Mouse (Mus musculus): ENCODE measurements around the gene Lin7c. TPM values are rescaled to one million over a fixed set of nuclear protein-coding genes. Genes with fewer than 3 reads are reported as not detected.
A peak's percentile ranks its signal among the peaks of the same experiment; 100 is the strongest.

Gene Lin7c
- polyA plus RNA-seq, 1 experiment from 2014 or later = 61.9 TPM

- no peak for ATAC-seq
- no peaks in the 10 kb centered on the region; the same call in 1 of the 2 replicates for H3K9me3 ChIP-seq (ENCODE audit: control insufficient read depth, low read length)
- WGBS = 86% methylated on average over 12 of the region's 12 CpGs
- no peaks in the 10 kb centered on the region for H3K36me3 ChIP-seq (ENCODE audit: control insufficient read depth, insufficient read depth, low read length)
- peaks cover 8% of the 10 kb centered on the region for H3K4me1 ChIP-seq (ENCODE audit: control insufficient read depth, insufficient read depth, low read length)
- no peak overlapping the region for H3K4me2 ChIP-seq (ENCODE audit: low read depth, low read length)
- H3K9ac ChIP-seq (ENCODE audit: low read depth, low read length) = no peak overlapping the region
- no peaks in the 10 kb centered on the region for H3K27me3 ChIP-seq (replicated peaks; ENCODE audit: control insufficient read depth, insufficient read depth, low read length)
- no peak overlapping the region for H3K27ac ChIP-seq (ENCODE audit: low read length)
- no peak overlapping the region for H3K4me3 ChIP-seq (ENCODE audit: low read length)
These were observed 22.1 kb downstream of the Lin7c start for GRCm38 (mm10) chr2:109912766-109913165.

- no peaks in the 10 kb centered on the region for H3K36me3 ChIP-seq (ENCODE audit: control insufficient read depth, insufficient read depth, low read length)
- no peaks in the 10 kb centered on the region; the same call in 1 of the 2 replicates for H3K9me3 ChIP-seq (ENCODE audit: control insufficient read depth, low read length)
- peaks cover 8% of the 10 kb centered on the region for H3K4me1 ChIP-seq (ENCODE audit: control insufficient read depth, insufficient read depth, low read length)
- no peak overlapping the region for H3K27ac ChIP-seq (ENCODE audit: low read length)
- 63% methylated on average over 8 of the region's 8 CpGs for WGBS
- no peak overlapping the region for H3K4me3 ChIP-seq (ENCODE audit: low read length)
- no peak overlapping the region for H3K9ac ChIP-seq (ENCODE audit: low read depth, low read length)
- no peaks in the 10 kb centered on the region for H3K27me3 ChIP-seq (replicated peaks; ENCODE audit: control insufficient read depth, insufficient read depth, low read length)
- ATAC-seq = no peak
- H3K4me2 ChIP-seq (ENCODE audit: low read depth, low read length) = no peak overlapping the region
These were observed 22.6 kb downstream of the Lin7c start for GRCm38 (mm10) chr2:109913241-109913640.

DNA sequence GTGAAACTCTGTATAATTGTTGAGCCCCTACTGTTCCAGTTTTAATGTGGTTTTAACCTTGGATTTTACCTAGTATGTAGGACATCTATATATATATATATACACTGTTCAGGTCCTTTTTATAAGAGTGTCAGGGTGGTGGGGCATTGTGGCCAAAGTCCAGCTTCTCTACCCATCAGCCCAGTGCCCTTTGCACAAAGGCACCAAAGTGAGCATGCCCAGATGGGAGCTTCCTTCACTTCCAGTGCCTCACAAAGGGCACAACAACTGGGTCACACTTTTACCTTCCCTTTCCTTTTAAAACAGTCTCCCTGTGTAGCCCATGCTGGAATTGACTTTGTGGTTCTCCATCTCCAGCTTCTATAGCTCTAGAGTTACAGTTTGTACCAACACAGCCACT lies 23.9 kb downstream of the Lin7c start:
- peaks cover 18% of the 10 kb centered on the region for H3K4me1 ChIP-seq (ENCODE audit: control insufficient read depth, insufficient read depth, low read length)
- H3K36me3 ChIP-seq (ENCODE audit: control insufficient read depth, insufficient read depth, low read length) = no peaks in the 10 kb centered on the region
- H3K27me3 ChIP-seq (replicated peaks; ENCODE audit: control insufficient read depth, insufficient read depth, low read length) = no peaks in the 10 kb centered on the region
- no peak overlapping the region for H3K9ac ChIP-seq (ENCODE audit: low read depth, low read length)
- peak overlapping the region; percentile 9; the same call in 1 of the 2 replicates for H3K4me2 ChIP-seq (ENCODE audit: low read depth, low read length)
- no peak overlapping the region for H3K27ac ChIP-seq (ENCODE audit: low read length)
- ATAC-seq = no peak
- H3K9me3 ChIP-seq (ENCODE audit: control insufficient read depth, low read length) = no peaks in the 10 kb centered on the region; the same call in 1 of the 2 replicates
- no peak overlapping the region for H3K4me3 ChIP-seq (ENCODE audit: low read length)

DNA sequence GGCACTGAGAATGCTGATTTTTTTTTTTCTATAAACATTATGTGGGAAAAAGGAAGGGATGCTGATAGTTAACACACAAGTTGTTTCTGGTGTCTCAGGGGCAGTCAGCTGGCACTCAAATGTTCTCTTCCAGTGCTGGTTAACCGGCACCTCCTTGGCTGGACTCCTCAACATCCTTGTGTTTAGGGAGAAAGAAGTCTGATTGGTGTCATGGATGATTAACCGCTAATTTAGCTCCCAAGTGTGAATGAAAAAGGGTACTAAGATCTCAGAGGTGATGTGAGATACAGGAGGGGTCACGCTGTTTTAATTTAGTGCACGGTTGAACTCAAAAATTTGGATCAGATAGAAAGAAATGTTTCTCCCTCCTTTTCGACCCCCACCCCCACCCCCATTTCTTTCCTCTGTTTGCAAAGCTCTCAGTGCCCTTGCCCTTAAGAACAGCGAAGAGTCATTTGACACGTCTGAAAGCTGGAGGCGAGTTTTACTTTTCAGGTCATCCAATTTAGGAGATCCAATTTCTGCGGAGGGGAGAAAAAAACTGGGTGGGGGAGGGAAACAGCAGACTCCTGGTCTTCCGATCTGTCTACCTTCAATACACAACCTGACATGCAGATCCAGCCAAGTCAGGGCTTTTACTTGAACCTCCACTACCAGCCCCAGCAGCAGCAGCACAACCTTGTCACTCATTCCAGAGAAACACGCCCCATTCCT lies 26.3 kb downstream of the Lin7c start:
- Histone ChIP-seq H3K4me1 (ENCODE audit: control insufficient read depth, insufficient read depth, low read length) (peaks cover 28% of the 10 kb centered on the region), H3K4me3 (ENCODE audit: low read length) (peak overlapping the region; percentile 40), H3K27me3 (replicated peaks; ENCODE audit: control insufficient read depth, insufficient read depth, low read length) (no peaks in the 10 kb centered on the region), H3K9me3 (ENCODE audit: control insufficient read depth, low read length) (no peaks in the 10 kb centered on the region), H3K36me3 (ENCODE audit: control insufficient read depth, insufficient read depth, low read length) (no peaks in the 10 kb centered on the region), H3K4me2 (ENCODE audit: low read depth, low read length) (peak overlapping the region; percentile 57), H3K27ac (ENCODE audit: low read length) (peak overlapping the region; percentile 54; the same call in 1 of the 2 replicates), H3K9ac (ENCODE audit: low read depth, low read length) (peak overlapping the region; percentile 57)
- 8% methylated on average over 11 of the region's 11 CpGs for WGBS
- ATAC-seq = peak; percentile 10; the same call in 1 of the 2 replicates

- no peaks in the 10 kb centered on the region for H3K9me3 ChIP-seq (ENCODE audit: control insufficient read depth, low read length)
- no peaks in the 10 kb centered on the region for H3K27me3 ChIP-seq (replicated peaks; ENCODE audit: control insufficient read depth, insufficient read depth, low read length)
- ATAC-seq = peak; percentile 98
- peak within 1 kb of the TSS; percentile 92 for H3K4me3 ChIP-seq (ENCODE audit: low read length)
- peak within 1 kb of the TSS; percentile 97 for H3K9ac ChIP-seq (ENCODE audit: low read depth, low read length)
- H3K36me3 ChIP-seq (ENCODE audit: control insufficient read depth, insufficient read depth, low read length) = no peaks in the 10 kb centered on the region
- whole genome bisulfite sequencing = under 1% methylated on average over 98 of the region's 111 CpGs
- H3K4me1 ChIP-seq (ENCODE audit: control insufficient read depth, insufficient read depth, low read length) = peaks cover 28% of the 10 kb centered on the region
- H3K27ac ChIP-seq (ENCODE audit: low read length) = peak within 1 kb of the TSS; percentile 99
- peak within 1 kb of the TSS; percentile 69 for H3K4me2 ChIP-seq (ENCODE audit: low read depth, low read length)
These were observed 27.1 kb downstream of the Lin7c start, which contains the start of gene Lgr4 for GRCm38 (mm10) chr2:109917496-109918413. Lgr4 (plus strand) TSS chr2:109917647.

DNA sequence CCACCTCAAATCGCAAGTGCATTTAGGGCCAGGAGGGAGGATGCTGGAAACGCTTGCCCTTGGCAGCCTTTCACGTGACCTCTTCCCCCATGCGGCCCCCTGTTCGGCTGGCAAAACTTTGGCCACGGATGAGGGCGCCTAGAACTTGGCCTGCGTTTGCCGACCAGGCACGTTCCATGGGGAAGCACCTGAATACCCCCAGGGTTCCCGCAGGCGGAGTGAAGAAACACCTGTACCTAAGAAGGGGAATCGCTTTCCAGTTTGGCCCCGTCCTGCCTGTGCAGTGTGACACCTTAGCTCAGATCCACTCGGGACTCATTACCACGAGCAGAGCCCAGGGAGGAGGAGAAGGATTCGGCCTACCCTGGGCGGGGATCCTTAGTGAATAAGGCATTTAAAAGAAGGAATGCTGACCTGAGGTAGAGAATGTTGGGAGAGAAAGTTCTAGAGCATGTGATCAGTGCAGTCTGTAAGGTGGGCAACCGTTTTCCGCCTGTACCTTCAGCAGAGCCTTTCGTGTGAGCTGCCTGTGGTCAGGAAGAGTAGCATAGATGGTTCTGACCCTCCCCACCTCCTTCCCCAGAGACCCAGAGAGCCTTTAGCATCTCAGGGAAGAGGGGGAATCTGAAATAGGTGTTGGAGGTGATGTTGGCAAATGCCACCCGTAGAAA lies 28.1 kb downstream of the Lin7c start:
- Histone ChIP-seq H3K4me1 (ENCODE audit: control insufficient read depth, insufficient read depth, low read length) (peaks cover 33% of the 10 kb centered on the region), H3K4me2 (ENCODE audit: low read depth, low read length) (peak overlapping the region; percentile 69), H3K36me3 (ENCODE audit: control insufficient read depth, insufficient read depth, low read length) (no peaks in the 10 kb centered on the region), H3K4me3 (ENCODE audit: low read length) (peak overlapping the region; percentile 92), H3K27me3 (replicated peaks; ENCODE audit: control insufficient read depth, insufficient read depth, low read length) (no peaks in the 10 kb centered on the region), H3K27ac (ENCODE audit: low read length) (peak overlapping the region; percentile 99), H3K9me3 (ENCODE audit: control insufficient read depth, low read length) (no peaks in the 10 kb centered on the region), H3K9ac (ENCODE audit: low read depth, low read length) (peak overlapping the region; percentile 97)
- WGBS = 6% methylated on average over 22 of the region's 22 CpGs
- no peak for ATAC-seq

DNA sequence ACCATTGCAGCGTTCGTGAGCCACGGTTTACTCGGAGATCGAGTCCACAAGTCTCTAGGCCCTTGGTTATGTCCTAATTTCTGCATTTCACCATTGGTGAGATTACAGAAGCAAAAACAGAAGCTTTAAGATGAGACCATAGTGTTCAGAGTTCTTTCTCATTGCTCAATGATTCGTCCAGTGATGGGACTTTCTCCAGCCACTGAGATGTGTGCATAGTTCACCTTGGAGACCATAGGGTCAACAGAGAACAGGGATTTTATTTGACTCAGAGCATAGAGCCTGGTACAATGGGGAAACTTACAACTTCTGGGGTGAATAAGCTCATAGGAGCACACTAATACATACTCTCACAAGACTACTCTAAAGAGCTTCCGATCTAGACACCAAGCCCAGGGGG lies 29.8 kb downstream of the Lin7c start:
- 66% methylated on average over 7 of the region's 7 CpGs for WGBS
- Histone ChIP-seq H3K27me3 (replicated peaks; ENCODE audit: control insufficient read depth, insufficient read depth, low read length) (no peaks in the 10 kb centered on the region), H3K36me3 (ENCODE audit: control insufficient read depth, insufficient read depth, low read length) (no peaks in the 10 kb centered on the region), H3K4me1 (ENCODE audit: control insufficient read depth, insufficient read depth, low read length) (peaks cover 34% of the 10 kb centered on the region), H3K4me3 (ENCODE audit: low read length) (peak overlapping the region; percentile 92), H3K27ac (ENCODE audit: low read length) (peak overlapping the region; percentile 25), H3K9ac (ENCODE audit: low read depth, low read length) (peak overlapping the region; percentile 57), H3K4me2 (ENCODE audit: low read depth, low read length) (peak overlapping the region; percentile 51), H3K9me3 (ENCODE audit: control insufficient read depth, low read length) (no peaks in the 10 kb centered on the region)
- no peak for ATAC-seq

DNA sequence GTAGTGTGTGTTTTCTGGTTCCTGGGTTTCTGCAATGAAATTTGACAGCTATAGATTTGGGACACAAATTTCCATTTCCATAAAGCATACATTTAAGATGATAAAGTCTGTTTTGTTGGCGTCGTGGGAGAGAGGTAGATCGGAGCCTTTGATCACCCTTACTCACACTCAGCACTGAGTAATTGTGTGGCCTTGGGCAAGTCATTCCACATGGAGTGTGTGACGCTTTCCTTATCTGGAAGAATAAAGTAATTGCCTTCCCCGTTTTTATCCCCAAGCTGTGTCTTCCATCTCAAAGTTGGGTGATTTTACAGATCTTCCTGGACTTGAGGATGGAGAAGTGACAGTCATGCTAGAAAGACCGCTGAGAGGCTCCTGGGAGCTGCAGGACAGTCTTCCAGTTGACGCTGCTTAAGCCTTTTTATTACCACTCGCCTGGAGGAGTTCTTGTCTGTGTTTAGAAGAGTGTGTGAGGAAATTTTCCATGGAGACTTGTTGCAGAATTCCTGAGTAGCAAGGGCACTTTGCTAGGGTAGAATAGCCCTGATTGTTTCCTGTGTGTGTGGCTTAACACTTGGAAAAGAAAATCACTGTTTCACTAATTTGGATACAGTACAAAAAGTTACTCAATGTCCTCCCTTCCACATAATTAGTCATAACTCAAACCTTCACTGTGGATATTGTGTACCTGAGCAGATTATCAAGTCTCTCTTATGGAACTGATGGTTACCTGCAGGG lies 30.8 kb downstream of the Lin7c start:
- no peaks in the 10 kb centered on the region for H3K9me3 ChIP-seq (ENCODE audit: control insufficient read depth, low read length)
- peaks cover 40% of the 10 kb centered on the region for H3K4me1 ChIP-seq (ENCODE audit: control insufficient read depth, insufficient read depth, low read length)
- H3K4me3 ChIP-seq (ENCODE audit: low read length) = peak overlapping the region; percentile 26
- H3K9ac ChIP-seq (ENCODE audit: low read depth, low read length) = peak overlapping the region; percentile 51
- 36% methylated on average over 8 of the region's 8 CpGs for WGBS
- peak overlapping the region; percentile 65 for H3K27ac ChIP-seq (ENCODE audit: low read length)
- peak overlapping the region; percentile 37 for H3K4me2 ChIP-seq (ENCODE audit: low read depth, low read length)
- no peak for ATAC-seq
- H3K36me3 ChIP-seq (ENCODE audit: control insufficient read depth, insufficient read depth, low read length) = peaks cover 4% of the 10 kb centered on the region; the same call in 1 of the 2 replicates
- H3K27me3 ChIP-seq (replicated peaks; ENCODE audit: control insufficient read depth, insufficient read depth, low read length) = no peaks in the 10 kb centered on the region
